Mouse (Mus musculus) layer of hippocampus, postnatal 10 days (tissue): ENCODE results near the gene F2rl1. TPM values are rescaled to one million over a fixed set of nuclear protein-coding genes. Genes with fewer than 3 reads are reported as not detected.
"Not testable (repeated sequence)": the region's sequence is repeated elsewhere in the genome, so short reads cannot be mapped to it uniquely, and the experiment has no call there.

ENCODE experiments used
- DNase-seq, 2 experiments: peaks; one replicate each; pipeline ENCODE4 v3.0.0; 2021; ENCODE audit warnings: low spot score in 2 of 2
- total RNA-seq, 2 experiments: library from RNA; stranded (reverse); gene quantifications; 2 replicates each; pipeline ENCODE4 v1.2.3; 2021

The F2rl1 gene
- total RNA-seq, 2 experiments from 2014 or later = 0.16 to 0.31 TPM

GRCm38 (mm10) chr13:95534131-95534561 lies 9.1 kb upstream of the F2rl1 start:
- DNase-seq = no peak

DNA sequence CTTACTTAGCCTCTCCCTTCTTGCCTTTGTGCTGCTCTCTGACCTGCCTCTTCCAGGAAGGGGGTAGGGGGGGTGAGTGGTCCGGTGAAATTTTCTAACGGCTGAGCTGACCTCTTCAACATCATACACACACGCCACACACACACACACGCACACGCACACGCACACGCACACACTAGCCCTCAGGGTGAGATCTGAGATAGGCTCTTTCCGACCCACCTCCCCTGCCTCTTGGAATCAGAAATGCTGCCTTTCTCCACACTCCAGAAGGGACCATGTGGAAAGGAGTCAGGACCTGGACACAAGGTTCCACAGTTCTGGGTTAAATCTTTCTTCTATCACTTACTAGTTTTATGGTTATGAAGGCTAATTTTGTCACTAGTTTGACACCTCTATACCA lies 8.6 kb upstream of the F2rl1 start:
- DNase-seq = no peak

- DNase-seq = not testable (repeated sequence)
Measured at GRCm38 (mm10) chr13:95533121-95533520, 8.1 kb upstream of the F2rl1 start.

DNA sequence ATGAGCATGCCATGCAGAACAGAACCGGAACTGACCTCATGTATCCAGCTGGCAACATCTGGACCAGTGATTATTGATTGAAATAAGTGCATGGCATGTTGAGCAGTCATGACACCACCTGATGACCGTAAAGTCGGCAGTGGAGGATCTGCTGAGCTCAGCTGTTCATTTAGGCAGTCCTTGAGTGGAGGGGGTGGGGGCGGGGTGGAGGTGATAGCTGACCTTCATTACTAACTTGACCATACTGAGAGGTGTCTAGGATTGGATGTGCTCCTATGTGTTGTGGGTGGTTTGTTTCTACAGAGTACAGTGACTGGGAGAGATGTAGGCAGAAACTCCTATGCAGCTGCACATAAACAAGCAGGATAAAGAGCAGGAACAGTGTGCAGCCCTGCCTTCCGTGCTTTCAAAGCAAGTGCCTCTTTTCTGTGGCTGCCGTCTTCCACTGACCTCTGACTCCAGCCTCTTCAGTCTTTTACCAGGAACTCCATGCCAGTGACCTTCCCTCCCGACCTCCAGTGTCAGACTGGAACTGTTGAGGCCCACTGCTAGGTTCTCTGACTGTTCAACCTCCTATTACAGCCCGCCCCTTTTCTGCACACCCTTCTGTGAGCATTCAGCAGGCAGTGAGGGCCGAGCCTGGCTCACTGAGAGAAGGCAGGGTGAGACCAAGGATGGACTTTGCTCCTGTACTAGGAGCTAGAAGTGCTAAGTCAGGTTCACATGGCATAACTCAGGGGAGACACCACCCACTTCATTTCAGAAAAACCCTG lies 6.4 kb upstream of the F2rl1 start:
- DNase-seq = no peak

- DNase-seq = no peak
Measured at GRCm38 (mm10) chr13:95529246-95529645, 4.2 kb upstream of the F2rl1 start.

DNA sequence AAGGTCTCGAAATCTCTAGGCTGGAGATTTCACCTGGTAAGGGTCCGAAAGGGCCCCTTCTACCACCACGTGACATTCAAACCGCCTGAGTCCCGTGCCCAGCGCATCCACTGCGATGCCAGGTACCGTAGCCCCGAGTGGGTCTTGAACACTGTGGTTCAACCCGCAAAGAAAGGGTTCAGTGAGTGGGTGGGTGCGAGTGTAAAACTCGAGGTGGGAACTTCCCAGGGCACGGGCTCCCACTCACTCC lies 678 bp downstream of the F2rl1 start:
- DNase-seq = no peak

DNA sequence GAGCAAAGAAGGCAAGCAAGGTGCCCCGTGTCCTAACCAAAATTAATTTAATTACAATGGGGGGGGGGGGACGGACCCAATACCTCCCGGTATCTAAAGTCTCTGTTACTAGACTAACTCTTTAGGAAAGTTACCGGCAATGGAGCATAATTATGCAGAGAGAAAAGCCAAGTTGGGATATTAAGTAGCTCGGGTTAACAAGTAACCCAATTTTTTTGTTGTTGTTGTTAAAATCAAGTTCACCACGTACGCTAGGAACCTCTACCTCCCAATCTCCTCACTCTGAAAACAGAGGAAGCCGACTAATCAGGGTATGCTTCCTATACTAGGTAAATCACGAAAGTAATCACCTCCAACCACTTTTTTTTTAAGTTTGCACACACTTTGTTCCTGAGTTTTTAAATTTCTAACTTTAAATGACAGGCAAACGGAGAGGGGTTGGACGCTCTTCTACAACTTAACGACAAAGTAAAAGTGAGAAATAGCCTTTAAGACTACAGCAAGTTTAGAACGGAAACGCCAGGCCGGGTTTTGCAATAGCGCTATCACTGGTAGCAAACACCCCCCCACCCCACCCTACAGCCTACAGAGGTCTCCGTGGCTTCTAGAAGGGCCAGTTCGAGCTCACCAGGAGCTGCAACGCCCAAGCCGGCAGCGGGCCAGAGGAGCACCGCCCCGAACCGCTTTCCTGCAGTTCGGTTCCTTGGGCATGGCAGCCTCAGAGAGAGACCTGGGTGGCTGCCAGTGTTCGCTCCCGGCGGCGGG lies 1.2 kb downstream of the F2rl1 start:
- no peak for DNase-seq

- DNase-seq = no peak
Measured at GRCm38 (mm10) chr13:95522176-95522575, 2.9 kb downstream of the F2rl1 start.

GRCm38 (mm10) chr13:95521029-95521428 lies 4.0 kb downstream of the F2rl1 start:
- DNase-seq = no peak

DNA sequence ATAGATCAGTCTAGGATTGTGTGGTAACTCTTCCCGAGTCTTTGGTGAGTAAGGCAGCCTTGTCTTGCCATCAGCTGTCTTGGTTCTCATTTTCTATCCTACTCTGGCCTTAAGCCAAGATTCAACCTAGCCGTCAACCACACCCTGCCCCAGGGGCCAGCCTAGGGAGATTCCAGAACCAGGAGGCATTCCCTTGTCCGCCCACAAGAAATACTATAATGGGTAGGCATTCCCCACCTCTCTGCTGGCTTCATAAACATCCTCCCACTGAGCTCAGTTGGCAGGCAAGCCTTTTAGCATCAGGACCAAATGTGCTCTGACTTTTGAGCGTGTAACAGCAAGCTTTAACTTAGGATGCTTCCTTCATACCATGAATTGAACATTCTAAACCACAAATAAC lies 10.3 kb downstream of the F2rl1 start:
- DNase-seq = no peak

- no peak for DNase-seq
Measured at GRCm38 (mm10) chr13:95510054-95510453, 15.0 kb downstream of the F2rl1 start.

- DNase-seq = no peak
Measured at GRCm38 (mm10) chr13:95503279-95503917, 21.6 kb downstream of the F2rl1 start.

DNA sequence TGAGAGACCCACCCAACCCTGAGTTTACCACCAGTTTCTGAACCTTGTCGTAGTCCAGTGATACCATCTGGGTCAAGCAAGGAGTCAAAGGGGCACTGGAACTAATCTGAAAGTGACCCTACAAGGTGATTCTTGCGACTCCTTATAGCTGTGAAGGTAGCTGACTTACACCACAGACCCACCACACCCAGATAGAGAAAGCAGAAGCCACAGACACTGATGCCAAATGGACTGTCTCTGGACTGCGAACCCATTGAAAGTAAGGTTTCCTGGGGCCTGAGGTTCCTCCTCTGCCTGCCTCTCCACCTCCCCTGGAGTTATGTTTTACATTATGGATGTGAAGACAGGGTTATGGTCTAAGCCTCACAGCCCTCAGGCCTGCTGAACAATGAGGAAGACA lies 28.4 kb downstream of the F2rl1 start:
- DNase-seq = no peak

DNA sequence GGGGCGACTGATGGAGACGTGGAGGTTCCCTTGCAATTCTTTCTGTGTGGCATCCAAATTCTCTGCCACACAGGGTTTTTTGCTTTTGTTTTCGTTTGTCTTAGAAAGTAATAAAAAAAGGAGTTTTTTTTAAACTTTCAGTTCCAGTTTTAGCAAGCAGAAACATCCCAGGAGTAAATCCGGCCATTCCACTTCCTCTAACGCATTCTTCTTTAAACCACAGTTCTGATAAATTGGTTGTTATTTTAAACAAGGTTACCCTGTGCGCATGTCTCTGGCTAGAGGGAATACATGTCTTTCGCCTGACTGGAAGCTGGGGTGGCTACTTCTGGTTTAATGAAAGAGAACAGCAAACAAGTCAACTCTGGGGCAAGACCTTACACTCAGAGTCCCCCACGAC lies 30.2 kb downstream of the F2rl1 start:
- no peak for DNase-seq

DNA sequence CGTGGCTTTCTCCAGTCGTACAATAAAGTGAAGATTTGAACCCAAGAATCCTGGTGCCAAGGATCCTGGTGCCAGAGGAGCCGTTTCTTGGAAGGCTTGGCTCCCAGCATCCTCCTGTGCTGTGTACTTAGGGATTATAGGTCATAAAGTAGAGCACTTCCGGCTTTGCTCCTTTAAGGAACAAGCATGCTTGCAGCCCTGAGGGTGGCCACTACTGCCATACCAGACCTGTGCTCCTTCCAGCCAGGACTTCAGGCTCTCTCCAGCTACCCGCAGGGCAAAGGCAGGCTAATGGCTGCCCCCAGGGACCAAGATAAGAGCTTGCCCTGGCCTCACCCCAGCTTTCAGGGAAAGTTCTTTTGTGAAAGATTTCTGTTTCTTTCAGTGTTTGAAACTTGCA lies 31.7 kb downstream of the F2rl1 start:
- DNase-seq = no peak

GRCm38 (mm10) chr13:95491327-95491726 lies 33.7 kb downstream of the F2rl1 start:
- DNase-seq = no peak

DNA sequence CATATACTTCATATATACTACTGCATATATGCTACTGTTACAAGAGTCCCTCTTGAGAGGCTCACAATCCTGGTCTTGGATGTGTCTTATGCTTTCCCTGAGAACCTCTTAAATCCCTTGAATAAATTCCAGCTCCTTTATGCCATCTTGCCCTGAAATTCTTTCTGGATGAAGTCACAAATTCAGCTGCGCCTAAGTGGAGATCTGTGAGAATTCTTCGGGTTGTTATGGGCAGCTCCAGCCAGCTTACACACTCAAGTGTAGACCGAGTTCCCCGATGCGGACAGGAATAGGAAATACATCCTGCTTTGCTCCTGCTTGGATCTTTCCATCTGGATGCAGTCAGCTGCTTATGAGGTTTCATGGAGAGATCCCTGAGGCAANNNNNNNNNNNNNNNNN lies 40.4 kb downstream of the F2rl1 start:
- DNase-seq = no peak

GRCm38 (mm10) chr13:95481428-95481827 lies 43.6 kb downstream of the F2rl1 start:
- peak; percentile 90 for DNase-seq

DNA sequence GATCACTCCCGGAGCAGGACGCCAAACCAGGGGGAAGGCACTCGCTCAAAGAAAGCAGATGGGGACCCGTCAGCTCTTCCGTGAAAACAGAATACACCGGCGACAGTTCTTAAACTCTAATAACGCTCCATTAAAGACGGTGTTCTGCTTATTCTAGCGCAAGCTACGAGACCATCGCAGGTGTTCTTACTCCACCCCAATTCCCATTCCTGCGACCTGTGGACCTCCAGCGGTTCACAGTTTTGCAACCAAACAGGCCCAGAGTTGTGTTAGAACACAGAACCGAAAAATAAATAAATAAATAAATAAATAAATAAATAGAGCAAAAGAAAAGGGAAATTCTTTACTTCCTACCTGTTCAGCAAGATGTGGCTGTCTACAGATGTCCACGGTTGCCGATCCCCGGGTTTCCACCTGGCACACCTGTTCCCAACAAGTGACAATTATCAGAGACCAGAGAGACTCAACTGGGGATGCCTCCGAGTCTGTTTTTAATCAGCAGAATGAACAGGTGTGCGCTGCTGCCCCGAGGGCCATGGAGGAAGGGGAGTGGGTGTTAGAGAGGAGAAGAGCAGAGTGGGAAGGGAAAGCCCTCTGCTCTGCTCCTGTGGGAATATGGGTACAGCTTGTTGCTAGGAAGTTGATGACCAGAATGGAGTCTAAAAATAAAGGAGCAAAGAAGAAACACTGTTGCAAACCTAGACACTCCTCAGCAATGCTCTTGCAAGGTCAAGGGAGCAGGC lies 46.2 kb downstream of the F2rl1 start, which contains the start of gene S100z:
TSS of gene S100z (minus strand) at position 51 of the 743 bp plus-strand sequence.
- DNase-seq = no peak

DNA sequence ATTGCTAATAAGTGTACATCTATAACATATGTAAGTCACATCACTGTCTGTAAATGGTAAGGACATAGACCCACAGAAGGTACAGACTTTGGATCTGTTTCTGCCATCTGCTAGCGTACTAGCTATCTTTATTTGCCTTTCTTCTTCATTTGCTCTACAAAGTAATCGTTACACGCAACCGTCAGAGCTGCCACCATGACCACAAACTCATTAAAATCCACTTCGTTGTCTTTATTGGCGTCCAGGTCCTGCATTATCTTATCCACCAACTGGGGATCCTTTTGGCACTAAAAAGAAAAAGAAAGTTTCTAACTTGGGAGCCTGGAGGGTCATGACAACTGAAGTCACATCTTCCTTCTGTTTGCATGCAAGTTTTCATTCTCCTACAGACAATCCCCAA lies 47.9 kb downstream of the F2rl1 start:
- no peak for DNase-seq

GRCm38 (mm10) chr13:95475124-95475523 lies 49.9 kb downstream of the F2rl1 start:
- DNase-seq = no peak

GRCm38 (mm10) chr13:95474294-95474693 lies 50.7 kb downstream of the F2rl1 start:
- DNase-seq = no peak
